Mouse (Mus musculus) lung, postnatal 36 days (tissue): ENCODE data around the gene Rab3ip.

Experiments used
- DNase-seq: peaks from one replicate; pipeline ENCODE4 v3.0.0; 2022; ENCODE audit warnings: mixed read lengths

Rab3ip gene

GRCm38 (mm10) chr10:116950009-116950769, at the start of gene Rab3ip:
Gene Rab3ip, minus strand, starts transcription at chr10:116950769.
- DNase-seq: peak; percentile 88

GRCm38 (mm10) chr10:116998716-116999455, 48.3 kb upstream of the Rab3ip start:
- no peak for DNase-seq

GRCm38 (mm10) chr10:116996236-116996600, 45.6 kb upstream of the Rab3ip start:
- DNase-seq: peak; percentile 78

GRCm38 (mm10) chr10:116995584-116996235, 45.1 kb upstream of the Rab3ip start:
- peak; percentile 18 for DNase-seq

- DNase-seq: no peak
Observed at GRCm38 (mm10) chr10:116995162-116995561, 44.6 kb upstream of the Rab3ip start.

GRCm38 (mm10) chr10:116993971-116994370, 43.4 kb upstream of the Rab3ip start:
- DNase-seq: peak; percentile 21

- peak; percentile 16 for DNase-seq
Observed at GRCm38 (mm10) chr10:116986264-116987082, 35.9 kb upstream of the Rab3ip start, which contains the start of gene Best3. Gene Best3, plus strand, starts transcription at chr10:116986314.

- no peak for DNase-seq
Observed at GRCm38 (mm10) chr10:116984836-116985235, 34.3 kb upstream of the Rab3ip start.

GRCm38 (mm10) chr10:116982526-116982925, 32.0 kb upstream of the Rab3ip start:
- DNase-seq: no peak

GRCm38 (mm10) chr10:116980888-116981287, 30.3 kb upstream of the Rab3ip start:
- peak; percentile 64 for DNase-seq

GRCm38 (mm10) chr10:116980273-116980672, 29.7 kb upstream of the Rab3ip start:
- DNase-seq: no peak

GRCm38 (mm10) chr10:116978841-116979240, 28.3 kb upstream of the Rab3ip start:
- no peak for DNase-seq

GRCm38 (mm10) chr10:116977858-116978257, 27.3 kb upstream of the Rab3ip start:
- DNase-seq: no peak

- DNase-seq: no peak
Observed at GRCm38 (mm10) chr10:116977455-116977854, 26.9 kb upstream of the Rab3ip start.

GRCm38 (mm10) chr10:116972509-116972908, 21.9 kb upstream of the Rab3ip start, which contains the start of gene Gm10271:
Gene Gm10271, minus strand, starts transcription at chr10:116972609.
- no peak for DNase-seq

GRCm38 (mm10) chr10:116968741-116969140, 18.2 kb upstream of the Rab3ip start:
- no peak for DNase-seq

GRCm38 (mm10) chr10:116966065-116966464, 15.5 kb upstream of the Rab3ip start:
- peak; percentile 28 for DNase-seq

- peak; percentile 76 for DNase-seq
Observed at GRCm38 (mm10) chr10:116965297-116965696, 14.7 kb upstream of the Rab3ip start.

- DNase-seq: no peak
Observed at GRCm38 (mm10) chr10:116964571-116964970, 14.0 kb upstream of the Rab3ip start.

GRCm38 (mm10) chr10:116964084-116964483, 13.5 kb upstream of the Rab3ip start:
- DNase-seq: no peak

GRCm38 (mm10) chr10:116962803-116963202, 12.2 kb upstream of the Rab3ip start:
- peak; percentile 20 for DNase-seq

GRCm38 (mm10) chr10:116962152-116962551, 11.6 kb upstream of the Rab3ip start:
- no peak for DNase-seq
